Mouse (Mus musculus): ENCODE measurements at regions not wholly inside any gene's neighbourhood (a gene's known extent, or its start where the extent isn't known, plus 50 kb on each side); places are given as distances from the start of the nearest gene placed in this dataset.
A peak's percentile ranks its signal among the peaks of the same experiment; 100 is the strongest.

DNA sequence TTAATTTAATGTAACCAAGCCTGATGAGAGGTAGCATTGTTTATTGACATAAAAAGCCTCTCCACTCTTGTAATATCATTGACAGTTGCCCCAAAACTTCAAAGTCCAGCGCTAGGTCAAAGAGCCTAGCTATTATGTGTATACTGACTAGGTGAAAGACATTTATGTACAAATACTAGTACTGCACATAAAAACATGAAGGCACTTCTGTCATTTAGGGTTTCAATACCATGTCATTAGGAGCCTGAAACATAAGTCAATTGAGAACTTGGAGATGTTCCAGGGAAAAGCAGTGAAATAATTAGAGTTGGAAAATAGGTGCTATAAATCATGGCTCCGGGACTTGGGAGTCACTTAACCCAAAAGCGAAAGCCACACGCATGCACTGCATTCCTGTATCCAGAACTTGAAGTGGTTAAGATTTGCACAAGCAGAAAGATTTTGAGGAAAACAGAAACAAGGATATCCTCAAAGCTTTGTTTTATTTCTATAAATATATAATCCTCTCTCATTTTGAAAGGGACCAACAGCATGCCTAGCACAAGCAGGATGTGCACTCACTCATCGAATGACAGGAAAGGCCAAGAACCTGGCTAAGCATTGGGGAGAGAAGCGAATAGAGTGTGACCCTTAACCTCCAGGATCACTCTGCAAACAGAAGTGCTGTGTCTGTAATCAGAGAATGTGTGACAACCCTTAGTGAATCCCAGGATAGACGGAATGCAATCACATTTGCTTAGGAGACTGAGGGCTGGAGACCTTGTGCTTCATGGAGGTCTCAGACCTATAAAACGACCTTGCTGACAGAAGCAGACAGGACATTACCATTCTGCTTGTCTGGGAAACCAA lies 176.3 kb upstream of the Crim1 start:
- H3K9me3 ChIP-seq (replicated peaks), result no peaks in the 10 kb centered on the region
- no peaks in the 10 kb centered on the region for H3K36me3 ChIP-seq (ENCODE audit: poor library complexity, severe bottlenecking)
- H3K27me3 ChIP-seq, result no peaks in the 10 kb centered on the region
- no peaks in the 10 kb centered on the region for H3K4me1 ChIP-seq
- H3K27ac ChIP-seq, result no peak overlapping the region
- H3K9ac ChIP-seq, result no peak overlapping the region
- ATAC-seq, result no peak
- H3K4me3 ChIP-seq, result no peak overlapping the region
- H3K4me2 ChIP-seq, result no peak overlapping the region
- WGBS, result 78% methylated on average over 8 of the region's 8 CpGs

GRCm38 (mm10) chr17:78024356-78024723 lies 175.7 kb upstream of the Crim1 start:
- no peak for ATAC-seq
- WGBS, result 90% methylated on average over 3 of the region's 3 CpGs
- Histone ChIP-seq H3K4me2 (no peak overlapping the region), H3K4me3 (no peak overlapping the region), H3K27me3 (no peaks in the 10 kb centered on the region), H3K36me3 (ENCODE audit: poor library complexity, severe bottlenecking) (no peaks in the 10 kb centered on the region), H3K9me3 (replicated peaks) (no peaks in the 10 kb centered on the region), H3K4me1 (no peaks in the 10 kb centered on the region), H3K27ac (no peak overlapping the region), H3K9ac (no peak overlapping the region)

DNA sequence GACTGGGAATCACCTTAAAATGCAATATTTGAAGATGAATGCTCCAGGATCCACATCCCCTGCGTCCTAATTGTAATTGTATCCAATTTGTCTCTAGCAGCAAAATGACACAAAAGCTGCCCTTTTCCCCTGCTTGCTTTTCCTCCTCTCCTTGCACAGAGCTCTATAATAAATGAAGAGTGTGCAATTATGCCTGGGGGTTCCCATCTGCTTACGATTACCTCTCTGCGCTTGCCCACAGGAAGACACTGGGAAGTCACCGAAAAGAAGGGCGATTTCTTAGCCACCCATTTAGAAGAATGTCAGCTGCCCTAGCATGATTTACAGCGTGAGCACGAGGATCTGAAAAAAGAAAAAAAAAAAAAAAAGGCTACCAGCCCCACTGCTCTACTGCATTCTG lies 174.8 kb upstream of the Crim1 start:
- 75% methylated on average over 7 of the region's 7 CpGs for WGBS
- Histone ChIP-seq H3K4me1 (no peaks in the 10 kb centered on the region), H3K4me3 (no peak overlapping the region), H3K27ac (no peak overlapping the region), H3K27me3 (no peaks in the 10 kb centered on the region), H3K36me3 (ENCODE audit: poor library complexity, severe bottlenecking) (no peaks in the 10 kb centered on the region), H3K9me3 (replicated peaks) (no peaks in the 10 kb centered on the region), H3K9ac (no peak overlapping the region), H3K4me2 (no peak overlapping the region)
- ATAC-seq, result no peak

- Histone ChIP-seq H3K4me1 (no peaks in the 10 kb centered on the region), H3K9ac (no peak overlapping the region), H3K4me3 (no peak overlapping the region), H3K4me2 (no peak overlapping the region), H3K36me3 (ENCODE audit: poor library complexity, severe bottlenecking) (no peaks in the 10 kb centered on the region), H3K27ac (no peak overlapping the region), H3K27me3 (no peaks in the 10 kb centered on the region), H3K9me3 (replicated peaks) (no peaks in the 10 kb centered on the region)
- WGBS, result 84% methylated on average over 3 of the region's 3 CpGs
- ATAC-seq, result no peak
Measured at GRCm38 (mm10) chr17:78035648-78036047, 164.4 kb upstream of the Crim1 start.

GRCm38 (mm10) chr17:78040338-78040737 lies 159.7 kb upstream of the Crim1 start:
- Histone ChIP-seq H3K36me3 (ENCODE audit: poor library complexity, severe bottlenecking) (no peaks in the 10 kb centered on the region), H3K9me3 (replicated peaks) (no peaks in the 10 kb centered on the region), H3K4me1 (no peaks in the 10 kb centered on the region), H3K27ac (no peak overlapping the region), H3K4me3 (no peak overlapping the region), H3K4me2 (no peak overlapping the region), H3K9ac (no peak overlapping the region), H3K27me3 (no peaks in the 10 kb centered on the region)
- WGBS, result 72% methylated on average over 1 of the region's 1 CpGs
- peak; percentile 63 for ATAC-seq

DNA sequence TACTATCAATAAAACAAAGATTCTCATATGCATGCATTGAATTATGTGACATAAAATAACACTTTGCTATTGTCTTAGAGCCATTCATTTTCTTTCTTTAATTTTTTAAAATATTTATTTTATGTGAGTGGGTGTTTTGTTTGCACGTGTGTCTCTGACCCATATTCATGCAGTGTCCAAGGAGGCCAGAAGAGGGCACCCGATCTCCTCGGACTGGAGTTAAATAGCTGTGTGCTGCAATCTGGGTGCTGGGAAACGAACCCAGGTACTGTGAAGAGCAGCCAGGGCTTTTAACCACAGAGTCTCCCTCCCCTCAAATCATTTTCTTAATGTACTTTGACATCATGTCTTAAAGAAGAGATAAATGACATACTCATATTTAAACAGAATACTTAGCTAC lies 158.8 kb upstream of the Crim1 start:
- Histone ChIP-seq H3K4me1 (no peaks in the 10 kb centered on the region), H3K36me3 (ENCODE audit: poor library complexity, severe bottlenecking) (no peaks in the 10 kb centered on the region), H3K27me3 (no peaks in the 10 kb centered on the region), H3K4me3 (no peak overlapping the region), H3K9me3 (replicated peaks) (no peaks in the 10 kb centered on the region), H3K4me2 (no peak overlapping the region), H3K9ac (no peak overlapping the region), H3K27ac (no peak overlapping the region)
- no peak for ATAC-seq
- whole genome bisulfite sequencing, result 82% methylated on average over 4 of the region's 4 CpGs

DNA sequence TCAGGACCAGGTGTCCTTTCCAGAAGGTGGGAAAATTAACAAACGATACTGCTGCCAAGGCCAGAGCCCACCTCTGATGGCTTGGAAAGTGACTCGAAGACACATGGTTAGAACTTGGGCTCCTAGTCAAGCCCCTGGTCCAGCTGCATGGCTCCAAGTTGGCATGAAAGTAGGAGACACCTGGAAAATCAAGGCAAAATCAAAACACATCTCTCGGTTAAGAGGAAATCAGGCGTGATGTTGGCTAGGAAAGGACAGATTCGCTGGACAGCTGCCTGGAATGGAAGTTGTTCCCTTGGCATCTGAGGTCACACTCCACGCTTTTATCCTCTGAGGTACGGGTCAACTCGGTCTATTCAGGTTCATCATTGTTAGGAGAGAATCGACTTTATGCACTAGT lies 150.3 kb upstream of the Crim1 start:
- no peak overlapping the region for H3K4me3 ChIP-seq
- no peak for ATAC-seq
- no peaks in the 10 kb centered on the region for H3K4me1 ChIP-seq
- H3K9ac ChIP-seq, result no peak overlapping the region
- no peak overlapping the region for H3K27ac ChIP-seq
- WGBS, result 93% methylated on average over 9 of the region's 9 CpGs
- H3K27me3 ChIP-seq, result no peaks in the 10 kb centered on the region
- H3K4me2 ChIP-seq, result no peak overlapping the region
- H3K9me3 ChIP-seq (replicated peaks), result no peaks in the 10 kb centered on the region
- H3K36me3 ChIP-seq (ENCODE audit: poor library complexity, severe bottlenecking), result no peaks in the 10 kb centered on the region

- Histone ChIP-seq H3K9ac (no peak overlapping the region), H3K4me1 (no peaks in the 10 kb centered on the region), H3K36me3 (ENCODE audit: poor library complexity, severe bottlenecking) (no peaks in the 10 kb centered on the region), H3K27me3 (no peaks in the 10 kb centered on the region), H3K4me3 (no peak overlapping the region), H3K27ac (no peak overlapping the region), H3K4me2 (no peak overlapping the region), H3K9me3 (replicated peaks) (no peaks in the 10 kb centered on the region)
- ATAC-seq, result no peak
- 88% methylated on average over 7 of the region's 7 CpGs for WGBS
Measured at GRCm38 (mm10) chr17:78050203-78050602, 149.8 kb upstream of the Crim1 start.

- Histone ChIP-seq H3K9me3 (replicated peaks) (no peaks in the 10 kb centered on the region), H3K4me1 (no peaks in the 10 kb centered on the region), H3K27ac (no peak overlapping the region), H3K4me3 (no peak overlapping the region), H3K27me3 (no peaks in the 10 kb centered on the region), H3K9ac (no peak overlapping the region), H3K36me3 (ENCODE audit: poor library complexity, severe bottlenecking) (no peaks in the 10 kb centered on the region), H3K4me2 (no peak overlapping the region)
- no peak for ATAC-seq
Measured at GRCm38 (mm10) chr17:78075892-78076291, 124.2 kb upstream of the Crim1 start.

- H3K4me2 ChIP-seq, result no peak overlapping the region
- 68% methylated on average over 1 of the region's 1 CpGs for WGBS
Measured at GRCm38 (mm10) chr17:78078381-78078780, 121.7 kb upstream of the Crim1 start.

GRCm38 (mm10) chr17:78084419-78084818 lies 115.6 kb upstream of the Crim1 start:
- Histone ChIP-seq H3K4me1 (no peaks in the 10 kb centered on the region), H3K9me3 (replicated peaks) (no peaks in the 10 kb centered on the region), H3K4me3 (no peak overlapping the region), H3K4me2 (no peak overlapping the region), H3K36me3 (ENCODE audit: poor library complexity, severe bottlenecking) (no peaks in the 10 kb centered on the region), H3K27me3 (no peaks in the 10 kb centered on the region), H3K9ac (no peak overlapping the region), H3K27ac (no peak overlapping the region)
- 0 out of 2 replicates have a peak, but pooled peaks have one; percentile 72 for ATAC-seq
- WGBS, result 31% methylated on average over 4 of the region's 4 CpGs

More at GRCm38 (mm10) chr17:78078381-78078780, 121.7 kb upstream of the Crim1 start:
- Histone ChIP-seq H3K4me3 (no peak overlapping the region), H3K27ac (no peak overlapping the region), H3K9ac (no peak overlapping the region), H3K9me3 (replicated peaks) (no peaks in the 10 kb centered on the region), H3K27me3 (no peaks in the 10 kb centered on the region), H3K4me1 (no peaks in the 10 kb centered on the region), H3K36me3 (ENCODE audit: poor library complexity, severe bottlenecking) (no peaks in the 10 kb centered on the region)
- no peak for ATAC-seq

GRCm38 (mm10) chr17:78086963-78087362 lies 113.1 kb upstream of the Crim1 start:
- Histone ChIP-seq H3K4me1 (no peaks in the 10 kb centered on the region), H3K4me2 (no peak overlapping the region), H3K27ac (no peak overlapping the region), H3K36me3 (ENCODE audit: poor library complexity, severe bottlenecking) (no peaks in the 10 kb centered on the region), H3K9ac (no peak overlapping the region), H3K4me3 (no peak overlapping the region), H3K9me3 (replicated peaks) (no peaks in the 10 kb centered on the region), H3K27me3 (no peaks in the 10 kb centered on the region)
- 83% methylated on average over 8 of the region's 8 CpGs for WGBS
- ATAC-seq, result no peak

- H3K36me3 ChIP-seq (ENCODE audit: poor library complexity, severe bottlenecking), result no peaks in the 10 kb centered on the region
- no peak for ATAC-seq
- H3K27ac ChIP-seq, result no peak overlapping the region
- 16% methylated on average over 1 of the region's 1 CpGs for WGBS
- H3K4me1 ChIP-seq, result no peaks in the 10 kb centered on the region
- no peak overlapping the region for H3K4me2 ChIP-seq
- H3K9me3 ChIP-seq (replicated peaks), result no peaks in the 10 kb centered on the region
- H3K27me3 ChIP-seq, result no peaks in the 10 kb centered on the region
- no peak overlapping the region for H3K4me3 ChIP-seq
- no peak overlapping the region for H3K9ac ChIP-seq
Measured at GRCm38 (mm10) chr17:78097699-78098098, 102.3 kb upstream of the Crim1 start.
